Mouse (Mus musculus) CH12.LX (cell line): ENCODE results near the gene Lingo3.

ENCODE experiments used
- CHD2 ChIP-seq: IDR thresholded peaks from 2 replicates; pipeline ENCODE4 v1.6.1; 2011; ENCODE audit warnings: low read length, improper control_type of control experiment
- CTCF ChIP-seq, 2 experiments: IDR thresholded peaks in 1 of 2; conservative IDR thresholded peaks in 1 of 2; 2 replicates each; pipeline ENCODE4 v1.5.1; 2011 to 2012; ENCODE audit warnings: low read depth in 2 of 2, low read length in 2 of 2, improper control_type of control experiment in 1 of 2, inconsistent platforms in 1 of 2, mild to moderate bottlenecking in 1 of 2, moderate library complexity in 1 of 2
- ELF1 ChIP-seq: IDR thresholded peaks from 2 replicates; pipeline ENCODE4 v1.6.1; 2014; ENCODE audit warnings: low read depth, mild to moderate bottlenecking, inconsistent platforms, low read length, improper control_type of control experiment
- GABPA ChIP-seq: IDR thresholded peaks from 2 replicates; pipeline ENCODE4 v1.6.1; 2012; ENCODE audit warnings: low read depth, low read length, improper control_type of control experiment, inconsistent platforms; ENCODE audit not compliant: insufficient replicate concordance
- JUN ChIP-seq: IDR thresholded peaks from 2 replicates; pipeline ENCODE4 v1.6.1; 2011; ENCODE audit warnings: low read depth, mild to moderate bottlenecking, low read length, improper control_type of control experiment, moderate library complexity; ENCODE audit not compliant: insufficient read depth
- MAX ChIP-seq: IDR thresholded peaks from 2 replicates; pipeline ENCODE4 v1.6.1; 2011; ENCODE audit warnings: low read length, improper control_type of control experiment
- MXI1 ChIP-seq: IDR thresholded peaks from 2 replicates; pipeline ENCODE4 v1.6.1; 2011; ENCODE audit warnings: mild to moderate bottlenecking, low read depth, low read length, improper control_type of control experiment
- POLR2A ChIP-seq: IDR thresholded peaks from 2 replicates; pipeline ENCODE4 v1.6.1; 2011; ENCODE audit warnings: low read depth, mild to moderate bottlenecking, improper control_type of control experiment, low read length
- RAD21 ChIP-seq: IDR thresholded peaks from 2 replicates; pipeline ENCODE4 v1.6.1; 2011; ENCODE audit warnings: low read depth, mild to moderate bottlenecking, low read length, improper control_type of control experiment, moderate library complexity
- RCOR1 ChIP-seq: conservative IDR thresholded peaks from 2 replicates; pipeline ENCODE4 v1.6.1; 2012; ENCODE audit warnings: low read depth, mild to moderate bottlenecking, inconsistent platforms, low read length, improper control_type of control experiment
- SMC3 ChIP-seq: IDR thresholded peaks from 2 replicates; pipeline ENCODE4 v1.6.1; 2011; ENCODE audit warnings: low read depth, low read length, improper control_type of control experiment
- TCF12 ChIP-seq: IDR thresholded peaks from 2 replicates; pipeline ENCODE4 v1.6.1; 2014; ENCODE audit warnings: low read depth, mild to moderate bottlenecking, inconsistent platforms, low read length, improper control_type of control experiment
- ZMIZ1 ChIP-seq: IDR thresholded peaks from 2 replicates; pipeline ENCODE4 v1.6.1; 2012; ENCODE audit warnings: low read depth, mild to moderate bottlenecking, inconsistent platforms, low read length, improper control_type of control experiment

GRCm38 (mm10) chr10:80835617-80836016, 8.2 kb downstream of the Lingo3 start:
- TF ChIP-seq ELF1, result no peak
- no peak for TF ChIP-seq CTCF (conservative IDR thresholded peaks at IDR 0.05 in 1 of 2, IDR thresholded peaks at IDR 0.05 in 1 of 2; ENCODE audit: low read depth in 2 of 2, low read length in 2 of 2)
- TF ChIP-seq TCF12, result no peak
- no peak for TF ChIP-seq POLR2A
- no peak for TF ChIP-seq MAX
- no peak for TF ChIP-seq RCOR1
- no peak for TF ChIP-seq JUN
- TF ChIP-seq GABPA, result no peak
- no peak for TF ChIP-seq CHD2
- no peak for TF ChIP-seq RAD21
- TF ChIP-seq MXI1, result no peak
- no peak for TF ChIP-seq ZMIZ1
- no peak for TF ChIP-seq SMC3
